Mouse (Mus musculus): Measurements from ENCODE around the gene Narfl.

- TF ChIP-seq CTCF (IDR thresholded peaks at IDR 0.05 in 2 of 3, conservative IDR thresholded peaks at IDR 0.05 in 1 of 3; ENCODE audit: control insufficient read depth in 1 of 3, insufficient read depth in 1 of 3, low read depth in 2 of 3, low read length in 3 of 3, poor library complexity in 1 of 3, severe bottlenecking in 1 of 3) (no peak), MYC (IDR thresholded peaks at IDR 0.05; ENCODE audit: low read depth, low read length) (no peak), TBP (IDR thresholded peaks at IDR 0.05; ENCODE audit: low read depth, low read length) (no peak), USF1 (IDR thresholded peaks at IDR 0.05; ENCODE audit: low read depth, low read length) (no peak), POLR2A (IDR thresholded peaks at IDR 0.05; ENCODE audit: control insufficient read depth in 1 of 2, insufficient read depth in 1 of 2, low read depth in 1 of 2, low read length in 2 of 2, poor library complexity in 1 of 2) (no peak), MAX (IDR thresholded peaks at IDR 0.05; ENCODE audit: low read length) (no peak), ETS1 (IDR thresholded peaks at IDR 0.05; ENCODE audit: low read depth, low read length) (no peak), ZKSCAN1 (IDR thresholded peaks at IDR 0.05; ENCODE audit: low read depth, low read length) (no peak), USF2 (IDR thresholded peaks at IDR 0.05; ENCODE audit: borderline replicate concordance in 1 of 2, insufficient read depth in 1 of 2, low read depth in 1 of 2, low read length in 2 of 2) (no peak), E2F4 (IDR thresholded peaks at IDR 0.05; ENCODE audit: borderline replicate concordance, low read depth, low read length) (no peak)
Observed at GRCm38 (mm10) chr17:25808028-25808427, 34.5 kb downstream of the Narfl start.
